Mouse (Mus musculus): ENCODE results near the gene Zfp217. TPM values are rescaled to one million over a fixed set of nuclear protein-coding genes. Genes with fewer than 3 reads are reported as not detected.
A peak's percentile ranks its signal among the peaks of the same experiment; 100 is the strongest.

Gene Zfp217
- polyA plus RNA-seq, 1 experiment from 2014 or later, result 4.5 TPM

GRCm38 (mm10) chr2:170091563-170092443 lies 56.1 kb downstream of the Zfp217 start:
- Histone ChIP-seq H3K9me3 (ENCODE audit: control insufficient read depth, low read depth, low read length) (no peaks in the 10 kb centered on the region), H3K4me2 (replicated peaks; ENCODE audit: low read depth, low read length) (no peak overlapping the region), H3K27me3 (ENCODE audit: control insufficient read depth, insufficient read depth, low read length) (no peaks in the 10 kb centered on the region), H3K4me1 (ENCODE audit: control insufficient read depth, insufficient read depth, low read length) (no peaks in the 10 kb centered on the region), H3K4me3 (ENCODE audit: low read depth, low read length) (no peak overlapping the region), H3K27ac (ENCODE audit: low read length) (peak overlapping the region; percentile 21; the same call in 1 of the 2 replicates), H3K36me3 (ENCODE audit: control insufficient read depth, insufficient read depth, low read length) (no peaks in the 10 kb centered on the region), H3K9ac (replicated peaks; ENCODE audit: low read depth, low read length) (no peak overlapping the region)
- no peak for ATAC-seq (ENCODE audit: insufficient number of reproducible peaks, insufficient read depth, low FRiP score, low read depth)
- WGBS, result 49% methylated on average over 10 of the region's 10 CpGs

- Histone ChIP-seq H3K9ac (replicated peaks; ENCODE audit: low read depth, low read length) (no peak overlapping the region), H3K4me3 (ENCODE audit: low read depth, low read length) (no peak overlapping the region), H3K36me3 (ENCODE audit: control insufficient read depth, insufficient read depth, low read length) (no peaks in the 10 kb centered on the region), H3K4me1 (ENCODE audit: control insufficient read depth, insufficient read depth, low read length) (peaks cover 3% of the 10 kb centered on the region), H3K9me3 (ENCODE audit: control insufficient read depth, low read depth, low read length) (no peaks in the 10 kb centered on the region), H3K4me2 (replicated peaks; ENCODE audit: low read depth, low read length) (no peak overlapping the region), H3K27ac (ENCODE audit: low read length) (no peak overlapping the region), H3K27me3 (ENCODE audit: control insufficient read depth, insufficient read depth, low read length) (no peaks in the 10 kb centered on the region)
- 35% methylated on average over 15 of the region's 15 CpGs for WGBS
- no peak for ATAC-seq (ENCODE audit: insufficient number of reproducible peaks, insufficient read depth, low FRiP score, low read depth)
Observed at GRCm38 (mm10) chr2:170078442-170079017, 69.4 kb downstream of the Zfp217 start.

GRCm38 (mm10) chr2:170078041-170078440 lies 69.9 kb downstream of the Zfp217 start:
- Histone ChIP-seq H3K9me3 (ENCODE audit: control insufficient read depth, low read depth, low read length) (no peaks in the 10 kb centered on the region), H3K36me3 (ENCODE audit: control insufficient read depth, insufficient read depth, low read length) (no peaks in the 10 kb centered on the region), H3K4me2 (replicated peaks; ENCODE audit: low read depth, low read length) (no peak overlapping the region), H3K27me3 (ENCODE audit: control insufficient read depth, insufficient read depth, low read length) (no peaks in the 10 kb centered on the region), H3K4me1 (ENCODE audit: control insufficient read depth, insufficient read depth, low read length) (peaks cover 3% of the 10 kb centered on the region), H3K27ac (ENCODE audit: low read length) (no peak overlapping the region), H3K9ac (replicated peaks; ENCODE audit: low read depth, low read length) (no peak overlapping the region), H3K4me3 (ENCODE audit: low read depth, low read length) (no peak overlapping the region)
- no peak for ATAC-seq (ENCODE audit: insufficient number of reproducible peaks, insufficient read depth, low FRiP score, low read depth)
- WGBS, result 60% methylated on average over 10 of the region's 10 CpGs

- H3K36me3 ChIP-seq (ENCODE audit: control insufficient read depth, insufficient read depth, low read length), result no peaks in the 10 kb centered on the region
- peaks cover 3% of the 10 kb centered on the region for H3K4me1 ChIP-seq (ENCODE audit: control insufficient read depth, insufficient read depth, low read length)
- no peak overlapping the region for H3K4me3 ChIP-seq (ENCODE audit: low read depth, low read length)
- H3K9ac ChIP-seq (replicated peaks; ENCODE audit: low read depth, low read length), result no peak overlapping the region
- H3K4me2 ChIP-seq (replicated peaks; ENCODE audit: low read depth, low read length), result no peak overlapping the region
- H3K27ac ChIP-seq (ENCODE audit: low read length), result no peak overlapping the region
- H3K9me3 ChIP-seq (ENCODE audit: control insufficient read depth, low read depth, low read length), result no peaks in the 10 kb centered on the region
- H3K27me3 ChIP-seq (ENCODE audit: control insufficient read depth, insufficient read depth, low read length), result no peaks in the 10 kb centered on the region
- no peak for ATAC-seq (ENCODE audit: insufficient number of reproducible peaks, insufficient read depth, low FRiP score, low read depth)
- WGBS, result 51% methylated on average over 6 of the region's 6 CpGs
Observed at GRCm38 (mm10) chr2:170076941-170077490, 70.9 kb downstream of the Zfp217 start.

GRCm38 (mm10) chr2:170070641-170071241 lies 77.2 kb downstream of the Zfp217 start:
- no peaks in the 10 kb centered on the region for H3K27me3 ChIP-seq (ENCODE audit: control insufficient read depth, insufficient read depth, low read length)
- ATAC-seq (ENCODE audit: insufficient number of reproducible peaks, insufficient read depth, low FRiP score, low read depth), result peak; percentile 80
- peaks cover 6% of the 10 kb centered on the region; the same call in 1 of the 2 replicates for H3K9me3 ChIP-seq (ENCODE audit: control insufficient read depth, low read depth, low read length)
- no peak overlapping the region for H3K9ac ChIP-seq (replicated peaks; ENCODE audit: low read depth, low read length)
- peak overlapping the region; percentile 8; the same call in 1 of the 2 replicates for H3K27ac ChIP-seq (ENCODE audit: low read length)
- peaks cover 3% of the 10 kb centered on the region; the same call in 1 of the 2 replicates for H3K4me1 ChIP-seq (ENCODE audit: control insufficient read depth, insufficient read depth, low read length)
- H3K4me3 ChIP-seq (ENCODE audit: low read depth, low read length), result peak overlapping the region; percentile 4; the same call in 1 of the 2 replicates
- peak overlapping the region; percentile 39 for H3K4me2 ChIP-seq (replicated peaks; ENCODE audit: low read depth, low read length)
- WGBS, result 8% methylated on average over 15 of the region's 15 CpGs
- no peaks in the 10 kb centered on the region for H3K36me3 ChIP-seq (ENCODE audit: control insufficient read depth, insufficient read depth, low read length)

GRCm38 (mm10) chr2:170069976-170070375 lies 77.9 kb downstream of the Zfp217 start:
- H3K9ac ChIP-seq (replicated peaks; ENCODE audit: low read depth, low read length), result no peak overlapping the region
- H3K4me2 ChIP-seq (replicated peaks; ENCODE audit: low read depth, low read length), result no peak overlapping the region
- no peaks in the 10 kb centered on the region for H3K27me3 ChIP-seq (ENCODE audit: control insufficient read depth, insufficient read depth, low read length)
- H3K4me1 ChIP-seq (ENCODE audit: control insufficient read depth, insufficient read depth, low read length), result peaks cover 3% of the 10 kb centered on the region; the same call in 1 of the 2 replicates
- peaks cover 6% of the 10 kb centered on the region; the same call in 1 of the 2 replicates for H3K9me3 ChIP-seq (ENCODE audit: control insufficient read depth, low read depth, low read length)
- H3K27ac ChIP-seq (ENCODE audit: low read length), result peak overlapping the region; percentile 8; the same call in 1 of the 2 replicates
- no peak for ATAC-seq (ENCODE audit: insufficient number of reproducible peaks, insufficient read depth, low FRiP score, low read depth)
- no peaks in the 10 kb centered on the region for H3K36me3 ChIP-seq (ENCODE audit: control insufficient read depth, insufficient read depth, low read length)
- H3K4me3 ChIP-seq (ENCODE audit: low read depth, low read length), result no peak overlapping the region
- WGBS, result 73% methylated on average over 5 of the region's 5 CpGs

- Histone ChIP-seq H3K9ac (replicated peaks; ENCODE audit: low read depth, low read length) (no peak overlapping the region), H3K4me1 (ENCODE audit: control insufficient read depth, insufficient read depth, low read length) (no peaks in the 10 kb centered on the region), H3K9me3 (ENCODE audit: control insufficient read depth, low read depth, low read length) (peaks cover 7% of the 10 kb centered on the region; the same call in 1 of the 2 replicates), H3K4me3 (ENCODE audit: low read depth, low read length) (no peak overlapping the region), H3K36me3 (ENCODE audit: control insufficient read depth, insufficient read depth, low read length) (no peaks in the 10 kb centered on the region), H3K27me3 (ENCODE audit: control insufficient read depth, insufficient read depth, low read length) (no peaks in the 10 kb centered on the region), H3K4me2 (replicated peaks; ENCODE audit: low read depth, low read length) (no peak overlapping the region), H3K27ac (ENCODE audit: low read length) (no peak overlapping the region)
- WGBS, result 62% methylated on average over 3 of the region's 3 CpGs
- peak; percentile 37; the same call in 1 of the 2 replicates for ATAC-seq (ENCODE audit: insufficient number of reproducible peaks, insufficient read depth, low FRiP score, low read depth)
Observed at GRCm38 (mm10) chr2:170062378-170062777, 85.5 kb downstream of the Zfp217 start.

- no peak overlapping the region for H3K9ac ChIP-seq (replicated peaks; ENCODE audit: low read depth, low read length)
- H3K27ac ChIP-seq (ENCODE audit: low read length), result no peak overlapping the region
- H3K36me3 ChIP-seq (ENCODE audit: control insufficient read depth, insufficient read depth, low read length), result no peaks in the 10 kb centered on the region
- peaks cover 4% of the 10 kb centered on the region; the same call in 1 of the 2 replicates for H3K9me3 ChIP-seq (ENCODE audit: control insufficient read depth, low read depth, low read length)
- H3K4me3 ChIP-seq (ENCODE audit: low read depth, low read length), result no peak overlapping the region
- 65% methylated on average over 4 of the region's 4 CpGs for WGBS
- no peaks in the 10 kb centered on the region for H3K4me1 ChIP-seq (ENCODE audit: control insufficient read depth, insufficient read depth, low read length)
- H3K4me2 ChIP-seq (replicated peaks; ENCODE audit: low read depth, low read length), result no peak overlapping the region
- no peaks in the 10 kb centered on the region for H3K27me3 ChIP-seq (ENCODE audit: control insufficient read depth, insufficient read depth, low read length)
- ATAC-seq (ENCODE audit: insufficient number of reproducible peaks, insufficient read depth, low FRiP score, low read depth), result no peak
Observed at GRCm38 (mm10) chr2:170060066-170060465, 87.8 kb downstream of the Zfp217 start.
